Mouse (Mus musculus): ENCODE data around the gene Chid1. TPM values are rescaled to one million over a fixed set of nuclear protein-coding genes. Genes with fewer than 3 reads are reported as not detected.

The Chid1 gene
- polyA plus RNA-seq, 1 experiment from 2014 or later, result 52.6 TPM

DNA sequence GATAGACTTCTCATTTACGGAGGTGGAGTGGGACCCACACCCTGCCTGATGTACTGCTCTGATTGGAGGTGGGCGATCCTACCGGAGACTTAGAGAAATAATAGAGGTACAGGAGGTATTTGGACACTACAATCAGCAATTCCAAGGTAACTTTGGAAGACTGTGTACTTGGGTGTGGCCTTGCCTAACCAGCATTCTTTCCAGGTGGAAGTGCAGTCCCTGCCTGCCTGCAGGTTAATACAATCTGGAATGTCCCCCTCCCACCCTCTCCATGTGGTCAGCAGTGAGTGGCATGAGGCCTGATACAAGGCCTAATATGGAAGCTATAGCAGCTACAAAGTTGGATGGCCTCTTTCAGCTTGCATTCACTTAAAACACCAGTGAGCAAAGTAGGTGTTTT, 30.3 kb upstream of the Chid1 start:
- H3K4me2 ChIP-seq (replicated peaks), result no peak overlapping the region

DNA sequence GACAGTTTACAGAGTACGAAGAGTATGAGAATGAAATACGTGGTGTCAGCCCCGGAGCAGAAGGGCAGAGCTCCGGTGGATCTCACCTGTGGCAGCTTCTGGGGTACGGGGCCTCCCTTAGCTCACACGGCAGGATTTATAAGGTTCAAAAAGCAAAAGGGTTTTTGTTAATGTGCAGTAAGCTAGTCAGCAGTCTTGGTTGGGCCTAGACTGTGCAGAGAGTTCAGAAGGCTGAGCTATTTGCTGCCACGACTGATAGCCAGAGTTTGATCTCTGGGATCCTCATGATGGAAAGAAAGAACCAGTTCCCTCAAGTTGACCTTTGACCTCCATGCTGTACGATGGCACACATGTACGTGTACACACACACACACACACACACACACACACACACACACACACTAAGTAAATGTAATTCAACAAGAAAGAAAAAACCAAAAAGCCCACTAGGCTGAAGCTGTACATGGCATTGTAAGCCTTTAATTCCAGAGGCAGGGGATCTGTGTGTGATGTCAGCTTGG, 29.7 kb upstream of the Chid1 start:
- Histone ChIP-seq H3K9me3 (no peaks in the 10 kb centered on the region), H3K36me3 (no peaks in the 10 kb centered on the region), H3K9ac (no peak overlapping the region), H3K27ac (peak overlapping the region; percentile 40; the same call in 1 of the 2 replicates), H3K27me3 (replicated peaks) (no peaks in the 10 kb centered on the region), H3K4me2 (replicated peaks) (0 out of 2 replicates have a peak overlapping the region, but pooled peaks have one; percentile 2), H3K4me1 (replicated peaks) (peaks cover 13% of the 10 kb centered on the region), H3K4me3 (replicated peaks) (no peak overlapping the region)
- WGBS, result 63% methylated on average over 9 of the region's 9 CpGs
- peak; percentile 57 for ATAC-seq

More for the DNA sequence above, 30.3 kb upstream of the Chid1 start:
- Histone ChIP-seq H3K4me1 (replicated peaks) (peaks cover 7% of the 10 kb centered on the region; the same call in 1 of the 2 replicates), H3K27ac (no peak overlapping the region), H3K27me3 (replicated peaks) (no peaks in the 10 kb centered on the region), H3K4me3 (replicated peaks) (no peak overlapping the region), H3K9ac (no peak overlapping the region), H3K36me3 (no peaks in the 10 kb centered on the region), H3K9me3 (no peaks in the 10 kb centered on the region)
- 79% methylated on average over 3 of the region's 3 CpGs for WGBS
- no peak for ATAC-seq

DNA sequence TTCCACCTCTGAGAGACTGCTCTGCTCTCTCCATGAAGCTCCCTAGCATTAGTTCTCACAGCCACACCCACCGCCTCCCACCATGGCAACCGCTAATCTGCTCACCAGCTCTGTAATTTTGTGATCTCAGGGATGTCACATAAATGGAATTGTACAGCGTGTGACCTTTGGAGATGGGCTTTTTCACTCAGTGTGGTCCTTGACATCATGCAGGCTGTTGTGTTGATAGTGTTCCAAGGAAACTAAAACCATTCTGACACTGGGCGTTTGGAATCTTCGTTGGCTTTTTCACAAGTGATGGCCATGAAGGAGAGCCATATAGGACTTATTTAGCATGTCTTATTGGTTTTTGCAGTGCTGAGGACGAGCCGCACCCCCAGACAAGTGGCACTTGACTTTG, 26.9 kb upstream of the Chid1 start:
- 79% methylated on average over 7 of the region's 7 CpGs for WGBS
- H3K36me3 ChIP-seq, result no peaks in the 10 kb centered on the region
- no peak for ATAC-seq
- peaks cover 18% of the 10 kb centered on the region for H3K4me1 ChIP-seq (replicated peaks)
- no peak overlapping the region for H3K9ac ChIP-seq
- H3K27me3 ChIP-seq (replicated peaks), result no peaks in the 10 kb centered on the region
- no peaks in the 10 kb centered on the region for H3K9me3 ChIP-seq
- H3K27ac ChIP-seq, result no peak overlapping the region
- no peak overlapping the region for H3K4me2 ChIP-seq (replicated peaks)
- H3K4me3 ChIP-seq (replicated peaks), result no peak overlapping the region

DNA sequence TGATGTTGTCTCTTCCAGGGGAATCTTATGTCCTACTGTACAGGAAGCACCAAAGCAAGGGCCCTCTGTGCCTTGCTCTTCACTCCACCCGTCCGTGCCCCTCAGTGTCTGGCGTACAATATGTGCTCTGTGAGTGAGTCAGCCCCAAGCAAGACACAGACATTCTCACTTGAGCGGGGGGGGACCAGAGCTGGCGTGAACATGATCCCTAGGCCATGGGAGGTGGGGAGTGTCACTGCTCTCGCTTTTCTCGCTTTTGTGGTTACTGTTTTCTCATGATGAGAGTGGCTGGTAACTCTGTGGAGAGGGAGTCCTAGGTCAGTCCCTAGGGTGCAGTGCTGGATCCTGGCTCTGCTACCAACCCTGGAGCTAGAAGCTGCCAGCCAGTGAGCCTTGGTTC, 24.9 kb upstream of the Chid1 start:
- Histone ChIP-seq H3K27ac (no peak overlapping the region), H3K9me3 (no peaks in the 10 kb centered on the region), H3K27me3 (replicated peaks) (no peaks in the 10 kb centered on the region), H3K9ac (no peak overlapping the region; the same call in 1 of the 2 replicates), H3K4me1 (replicated peaks) (peaks cover 14% of the 10 kb centered on the region), H3K36me3 (no peaks in the 10 kb centered on the region), H3K4me3 (replicated peaks) (no peak overlapping the region), H3K4me2 (replicated peaks) (0 out of 2 replicates have a peak overlapping the region, but pooled peaks have one; percentile 0)
- whole genome bisulfite sequencing, result 65% methylated on average over 7 of the region's 7 CpGs
- ATAC-seq, result no peak

DNA sequence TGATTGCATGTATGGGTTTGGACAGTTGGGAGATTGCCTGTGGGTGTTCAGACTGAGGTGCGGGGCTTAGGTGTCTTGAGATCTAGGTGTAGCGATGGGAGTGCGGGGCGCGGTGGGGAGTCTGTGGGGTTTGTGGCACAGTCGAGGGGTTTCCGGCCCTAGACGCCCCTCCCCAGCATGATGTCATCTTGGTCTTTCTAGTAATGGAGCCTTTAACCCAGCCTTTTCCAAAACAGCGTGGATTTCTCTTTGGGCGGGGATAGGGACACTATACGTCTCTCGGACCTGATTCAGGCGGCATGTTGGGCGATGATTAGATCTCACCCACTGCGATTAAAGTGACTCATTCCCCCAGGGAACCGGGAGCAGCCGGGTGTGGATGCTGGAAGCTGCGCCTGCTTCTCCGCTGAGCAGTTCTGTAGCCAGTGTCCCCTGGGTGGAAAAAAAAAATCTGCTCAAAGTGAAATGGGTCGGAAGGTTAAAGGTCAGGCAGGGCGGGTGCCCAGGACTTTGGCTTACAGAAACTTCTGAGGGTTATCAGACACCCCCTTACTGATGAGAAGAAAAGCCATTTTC, 23.3 kb upstream of the Chid1 start:
- H3K4me2 ChIP-seq (replicated peaks), result peak overlapping the region; percentile 85
- H3K9ac ChIP-seq, result peak overlapping the region; percentile 100
- H3K27me3 ChIP-seq (replicated peaks), result no peaks in the 10 kb centered on the region
- peak overlapping the region; percentile 96 for H3K4me3 ChIP-seq (replicated peaks)
- H3K9me3 ChIP-seq, result no peaks in the 10 kb centered on the region
- ATAC-seq, result peak; percentile 37
- peak overlapping the region; percentile 88 for H3K27ac ChIP-seq
- WGBS, result 2% methylated on average over 21 of the region's 21 CpGs
- no peaks in the 10 kb centered on the region for H3K36me3 ChIP-seq
- H3K4me1 ChIP-seq (replicated peaks), result peaks cover 12% of the 10 kb centered on the region

DNA sequence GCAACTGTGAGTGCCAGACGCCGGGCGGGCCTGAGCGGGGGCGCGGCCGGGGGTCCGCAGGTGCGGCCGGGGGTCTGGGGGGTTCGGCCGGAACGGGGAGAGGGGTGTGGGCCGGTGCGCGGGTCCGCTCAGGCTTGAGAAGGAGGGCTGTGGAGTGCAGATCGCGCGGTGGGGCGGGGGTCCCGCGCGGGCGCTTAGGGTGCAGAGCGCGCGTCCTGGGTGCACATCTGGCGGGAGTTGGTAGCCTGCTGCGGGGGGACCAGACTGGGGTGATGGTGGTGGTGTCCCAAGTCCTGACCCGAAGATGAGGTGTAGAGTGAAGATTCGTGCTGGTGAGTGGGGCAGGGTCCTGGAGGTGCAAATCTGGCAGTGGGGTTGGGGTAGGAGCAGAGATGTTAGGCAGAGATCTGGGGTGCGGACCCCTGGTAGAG, 22.8 kb upstream of the Chid1 start:
- Histone ChIP-seq H3K4me1 (replicated peaks) (peaks cover 12% of the 10 kb centered on the region), H3K36me3 (no peaks in the 10 kb centered on the region), H3K9me3 (no peaks in the 10 kb centered on the region), H3K4me3 (replicated peaks) (peak overlapping the region; percentile 96), H3K27me3 (replicated peaks) (no peaks in the 10 kb centered on the region), H3K27ac (peak overlapping the region; percentile 88), H3K4me2 (replicated peaks) (peak overlapping the region; percentile 85), H3K9ac (peak overlapping the region; percentile 100)
- ATAC-seq, result peak; percentile 65
- WGBS, result under 1% methylated on average over 32 of the region's 33 CpGs

DNA sequence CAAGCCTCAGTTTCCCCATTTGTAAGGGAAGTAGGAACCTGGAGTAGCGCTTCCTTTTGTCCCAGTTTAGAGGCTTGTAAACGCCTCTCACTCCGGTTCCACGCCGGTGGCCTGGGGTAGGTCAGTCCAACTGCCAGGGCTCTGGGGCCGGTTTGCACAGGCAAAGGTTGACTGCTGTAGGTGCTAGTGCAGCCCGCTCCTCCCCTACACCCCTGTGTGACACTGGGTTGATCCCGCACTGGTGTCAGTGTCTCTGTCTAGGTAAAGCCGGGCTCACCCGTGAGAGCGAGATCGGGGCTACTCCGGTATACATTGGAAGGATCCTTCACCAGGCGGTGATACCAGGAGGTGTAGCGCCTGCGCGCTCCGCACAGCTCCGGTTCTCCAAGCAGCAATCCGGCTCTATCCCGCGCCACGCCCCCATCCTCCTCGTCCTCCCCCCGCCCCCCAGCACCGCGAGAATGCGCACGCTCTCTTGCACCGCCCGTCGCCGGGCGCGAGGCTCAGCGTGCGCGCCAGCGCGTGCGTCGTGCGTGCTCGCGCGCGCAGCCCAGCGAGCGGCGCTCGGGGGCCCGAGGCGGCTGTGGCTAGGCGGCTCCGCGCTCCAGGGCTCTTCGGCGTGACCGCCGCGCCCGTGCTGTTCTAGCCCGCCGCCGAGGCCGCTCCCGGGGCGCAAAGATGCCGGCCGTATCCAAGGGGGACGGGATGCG, 22.2 kb upstream of the Chid1 start, which contains the start of gene Ap2a2:
Gene Ap2a2, plus strand, starts transcription at position 492 of the 710 bp plus-strand sequence.
- Histone ChIP-seq H3K27ac (peak within 1 kb of the TSS; percentile 88), H3K9ac (peak within 1 kb of the TSS; percentile 100), H3K36me3 (no peaks in the 10 kb centered on the region), H3K4me3 (replicated peaks) (peak within 1 kb of the TSS; percentile 96), H3K27me3 (replicated peaks) (no peaks in the 10 kb centered on the region), H3K4me1 (replicated peaks) (peaks cover 12% of the 10 kb centered on the region), H3K9me3 (no peaks in the 10 kb centered on the region), H3K4me2 (replicated peaks) (peak within 1 kb of the TSS; percentile 85)
- under 1% methylated on average over 63 of the region's 72 CpGs for WGBS
- ATAC-seq, result peak; percentile 96

DNA sequence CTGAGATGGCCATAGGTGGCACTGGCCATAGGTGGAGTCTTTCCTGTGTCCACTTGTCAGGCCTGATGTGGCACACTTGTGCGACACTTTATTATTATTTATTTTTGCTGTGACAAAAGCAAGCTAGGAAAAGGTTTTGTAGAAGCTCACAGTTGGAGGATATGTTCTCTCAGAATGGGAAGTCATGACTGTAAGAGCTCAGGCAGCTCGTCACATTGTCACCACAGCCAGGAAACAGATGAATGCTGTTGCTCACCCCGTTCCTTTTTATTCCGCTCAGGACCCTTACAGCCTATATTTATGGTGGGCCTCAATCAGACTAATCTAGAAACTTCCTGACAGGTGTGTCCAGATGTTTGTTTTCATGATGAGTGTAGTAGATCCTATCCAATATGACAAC, 20.8 kb upstream of the Chid1 start:
- Histone ChIP-seq H3K4me1 (replicated peaks) (peaks cover 12% of the 10 kb centered on the region), H3K4me3 (replicated peaks) (no peak overlapping the region), H3K9ac (no peak overlapping the region), H3K36me3 (no peaks in the 10 kb centered on the region), H3K4me2 (replicated peaks) (no peak overlapping the region), H3K9me3 (no peaks in the 10 kb centered on the region), H3K27ac (no peak overlapping the region), H3K27me3 (replicated peaks) (no peaks in the 10 kb centered on the region)
- no peak for ATAC-seq
- 74% methylated on average over 4 of the region's 4 CpGs for WGBS

DNA sequence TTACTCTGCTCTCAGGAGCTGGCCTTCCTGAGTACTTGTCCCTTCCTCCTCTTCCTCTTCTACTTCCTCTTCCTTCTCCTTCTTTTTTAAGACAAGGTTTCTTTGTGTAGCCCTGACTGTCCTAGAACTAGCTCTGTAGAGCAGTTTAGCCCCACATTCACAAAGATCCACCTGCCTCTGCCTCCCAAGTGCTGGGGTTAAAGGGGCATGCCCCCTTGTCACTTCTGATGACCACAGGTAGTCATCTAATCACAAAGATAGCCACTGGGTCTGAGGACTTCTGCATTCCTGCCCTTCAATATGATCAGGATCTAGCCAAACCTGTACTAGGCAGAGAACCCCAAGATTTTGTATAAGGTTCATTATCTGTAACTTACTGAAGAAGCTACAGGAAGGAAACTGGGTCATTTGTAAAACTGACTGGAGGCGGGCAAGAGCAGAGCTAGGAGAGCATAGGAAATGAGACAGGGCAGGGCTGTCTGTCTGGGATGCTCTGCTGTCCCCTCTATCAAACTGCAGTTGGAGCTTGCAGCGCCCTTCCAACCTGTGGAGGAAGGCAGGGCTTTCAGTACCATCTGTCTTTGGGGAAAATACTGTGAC, 20.2 kb upstream of the Chid1 start:
- H3K9me3 ChIP-seq, result no peaks in the 10 kb centered on the region
- no peaks in the 10 kb centered on the region for H3K36me3 ChIP-seq
- no peak overlapping the region for H3K9ac ChIP-seq
- no peak overlapping the region for H3K4me3 ChIP-seq (replicated peaks)
- H3K27ac ChIP-seq, result no peak overlapping the region
- WGBS, result 71% methylated on average over 2 of the region's 2 CpGs
- no peaks in the 10 kb centered on the region for H3K27me3 ChIP-seq (replicated peaks)
- peaks cover 10% of the 10 kb centered on the region for H3K4me1 ChIP-seq (replicated peaks)
- H3K4me2 ChIP-seq (replicated peaks), result no peak overlapping the region
- no peak for ATAC-seq

DNA sequence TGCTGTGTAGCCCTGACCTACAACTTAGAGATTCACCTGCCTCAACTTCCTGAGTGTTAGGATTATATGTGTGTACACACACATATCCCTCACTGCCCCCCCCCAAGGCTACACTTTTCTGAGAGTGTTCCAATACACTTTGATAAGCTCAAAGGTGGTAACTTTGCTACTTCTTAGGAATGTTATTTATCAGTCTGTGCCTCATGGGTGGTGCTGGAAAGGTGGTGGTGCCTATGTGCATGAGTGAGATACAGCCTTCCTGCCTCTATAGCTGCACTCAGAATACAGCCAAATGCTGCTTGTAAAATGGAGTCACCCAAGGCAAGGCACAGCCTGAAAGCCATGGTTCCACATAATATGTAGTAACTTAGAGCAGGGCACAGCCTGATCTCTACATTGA, 19.3 kb upstream of the Chid1 start:
- H3K9ac ChIP-seq, result no peak overlapping the region
- no peaks in the 10 kb centered on the region for H3K36me3 ChIP-seq
- H3K9me3 ChIP-seq, result no peaks in the 10 kb centered on the region
- no peaks in the 10 kb centered on the region for H3K27me3 ChIP-seq (replicated peaks)
- no peak overlapping the region for H3K4me2 ChIP-seq (replicated peaks)
- peaks cover 3% of the 10 kb centered on the region; the same call in 1 of the 2 replicates for H3K4me1 ChIP-seq (replicated peaks)
- no peak for ATAC-seq
- H3K4me3 ChIP-seq (replicated peaks), result no peak overlapping the region
- no peak overlapping the region for H3K27ac ChIP-seq

DNA sequence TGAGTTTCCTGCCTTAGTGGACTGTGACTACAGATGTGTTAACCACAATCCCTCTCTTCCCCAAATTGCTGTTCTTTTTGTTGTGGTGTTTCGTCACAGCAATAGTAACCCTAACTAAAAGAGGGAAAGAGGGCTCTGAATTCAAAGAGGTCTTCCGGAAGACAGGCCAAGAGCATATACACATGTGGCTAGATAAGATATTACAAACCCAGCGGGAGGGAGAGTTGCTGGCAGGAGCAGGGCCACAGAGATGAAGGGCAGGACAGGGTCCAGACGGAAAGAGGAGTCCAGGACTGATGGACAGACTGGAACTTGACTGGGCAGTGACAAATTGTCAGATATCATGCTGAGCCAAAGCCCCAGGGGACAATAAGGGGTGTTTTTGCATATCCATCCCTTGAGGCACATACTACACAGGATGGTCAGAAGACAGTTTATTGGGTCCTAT, 18.7 kb upstream of the Chid1 start:
- H3K27me3 ChIP-seq (replicated peaks), result no peaks in the 10 kb centered on the region
- WGBS, result 64% methylated on average over 4 of the region's 4 CpGs
- H3K4me2 ChIP-seq (replicated peaks), result no peak overlapping the region
- H3K9ac ChIP-seq, result no peak overlapping the region
- no peaks in the 10 kb centered on the region for H3K36me3 ChIP-seq
- no peak overlapping the region for H3K4me3 ChIP-seq (replicated peaks)
- peaks cover 3% of the 10 kb centered on the region; the same call in 1 of the 2 replicates for H3K4me1 ChIP-seq (replicated peaks)
- no peak overlapping the region for H3K27ac ChIP-seq
- no peak for ATAC-seq
- no peaks in the 10 kb centered on the region for H3K9me3 ChIP-seq

DNA sequence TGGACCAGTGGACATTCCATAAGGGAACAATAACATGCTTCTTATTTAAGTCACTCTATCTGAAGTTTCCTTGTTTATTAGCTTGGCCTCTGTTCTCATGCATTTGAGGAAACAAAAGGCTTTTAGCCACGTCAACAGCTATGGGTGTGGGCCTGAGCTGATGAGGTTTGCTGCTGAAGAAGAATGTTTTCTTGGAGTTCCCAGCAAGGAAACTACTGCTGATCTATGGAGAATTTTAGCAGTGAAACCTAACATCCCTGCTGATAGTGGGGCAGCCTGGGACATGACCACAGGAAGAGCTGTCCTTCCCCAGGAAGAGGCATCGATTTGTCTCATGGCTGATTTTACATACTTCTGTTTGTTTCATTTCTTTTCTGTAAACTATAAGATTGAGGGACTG, 10.8 kb upstream of the Chid1 start:
- no peak overlapping the region for H3K4me2 ChIP-seq (replicated peaks)
- no peak overlapping the region for H3K27ac ChIP-seq
- no peaks in the 10 kb centered on the region for H3K36me3 ChIP-seq
- no peak overlapping the region for H3K4me3 ChIP-seq (replicated peaks)
- no peak for ATAC-seq
- no peaks in the 10 kb centered on the region for H3K4me1 ChIP-seq (replicated peaks)
- no peaks in the 10 kb centered on the region for H3K27me3 ChIP-seq (replicated peaks)
- H3K9me3 ChIP-seq, result no peaks in the 10 kb centered on the region
- H3K9ac ChIP-seq, result no peak overlapping the region
- 70% methylated on average over 2 of the region's 2 CpGs for WGBS
